Mouse (Mus musculus) hindbrain, embryonic 14.5 days (tissue): ENCODE results near the gene Spryd3. TPM values are rescaled to one million over a fixed set of nuclear protein-coding genes. Genes with fewer than 3 reads are reported as not detected.
A peak's percentile ranks its signal among the peaks of the same experiment; 100 is the strongest.

Source experiments
- ATAC-seq: fragments of 200-750 bp; cut with Nextera tagmentation; 2 replicates; pipeline ENCODE4 v1.8.0; 2017; ENCODE audit warnings: moderate number of reproducible peaks, mild to moderate bottlenecking, moderate TSS enrichment, moderate library complexity; ENCODE audit not compliant: low FRiP score
- DNase-seq: peaks from one replicate; pipeline ENCODE4 v3.0.0-alpha.2; 2015; ENCODE audit warnings: low spot score
- H3K27ac ChIP-seq: fragments of 300-500 bp; sonication (generic); 2 replicates; pipeline ENCODE4 v1.5.1; 2014; ENCODE audit warnings: mild to moderate bottlenecking, moderate library complexity
- H3K27me3 ChIP-seq: fragments of 300-500 bp; sonication (generic); 2 replicates; pipeline ENCODE4 v1.6.1; 2014; ENCODE audit warnings: mild to moderate bottlenecking, low read length, mixed read lengths; ENCODE audit not compliant: control insufficient read depth, insufficient read depth
- H3K36me3 ChIP-seq: fragments of 300-500 bp; sonication (generic); replicated peaks from 2 replicates; pipeline ENCODE4 v1.6.1; 2014; ENCODE audit not compliant: control insufficient read depth, insufficient read depth
- H3K4me1 ChIP-seq: fragments of 300-500 bp; sonication (generic); replicated peaks from 2 replicates; pipeline ENCODE4 v1.6.1; 2014; ENCODE audit warnings: antibody characterized with exemption, low read length, mixed read lengths; ENCODE audit not compliant: control insufficient read depth, insufficient read depth
- H3K4me2 ChIP-seq: fragments of 300-500 bp; sonication (generic); replicated peaks from 2 replicates; pipeline ENCODE4 v1.6.1; 2014; ENCODE audit warnings: mild to moderate bottlenecking, moderate library complexity
- H3K4me3 ChIP-seq: fragments of 300-500 bp; sonication (generic); replicated peaks from 2 replicates; pipeline ENCODE4 v1.5.1; 2014; ENCODE audit warnings: mild to moderate bottlenecking, low read length
- H3K9ac ChIP-seq: fragments of 300-500 bp; sonication (generic); 2 replicates; pipeline ENCODE4 v1.6.1; 2014
- H3K9me3 ChIP-seq: fragments of 300-500 bp; sonication (generic); 2 replicates; pipeline ENCODE4 v1.6.1; 2016; ENCODE audit warnings: low read length; ENCODE audit not compliant: control insufficient read depth
- WGBS: fragments of 180-500 bp; shearing (Covaris S2); extraction: QIAGEN DNeasy Blood & Tissue Kit; methylation state at CpG from one replicate; pipeline ENCODE4 v1.1.7; 2014; 5-methylcytosine and 5-hydroxymethylcytosine counted together
- polyA plus RNA-seq: library from polyadenylated mRNA; unstranded; fragments of >200 nt; fragmentation: Nextera tagmentation; extraction: Ambion mirVana; gene quantifications from 2 replicates; pipeline ENCODE4 v1.2.1, GENCODE M21; 2014

Gene Spryd3
- polyA plus RNA-seq = 54.8 and 62.4 TPM in 2 replicates

- peaks cover 16% of the 10 kb centered on the region for H3K4me1 ChIP-seq
- no peaks in the 10 kb centered on the region for H3K9me3 ChIP-seq
- H3K4me3 ChIP-seq = peak within 1 kb of the TSS; percentile 68
- ATAC-seq = peak; percentile 99
- peak within 1 kb of the TSS; percentile 86 for H3K27ac ChIP-seq
- no peaks in the 10 kb centered on the region for H3K27me3 ChIP-seq
- peak within 1 kb of the TSS; percentile 84 for H3K9ac ChIP-seq
- H3K4me2 ChIP-seq = peak within 1 kb of the TSS; percentile 83
- H3K36me3 ChIP-seq = peaks cover 21% of the 10 kb centered on the region
- WGBS = under 1% methylated on average over 45 of the region's 50 CpGs
- DNase-seq = peak; percentile 95
These were observed at the start of gene Spryd3 for GRCm38 (mm10) chr15:102136129-102136758. Spryd3 (minus strand) TSS chr15:102136234.

DNA sequence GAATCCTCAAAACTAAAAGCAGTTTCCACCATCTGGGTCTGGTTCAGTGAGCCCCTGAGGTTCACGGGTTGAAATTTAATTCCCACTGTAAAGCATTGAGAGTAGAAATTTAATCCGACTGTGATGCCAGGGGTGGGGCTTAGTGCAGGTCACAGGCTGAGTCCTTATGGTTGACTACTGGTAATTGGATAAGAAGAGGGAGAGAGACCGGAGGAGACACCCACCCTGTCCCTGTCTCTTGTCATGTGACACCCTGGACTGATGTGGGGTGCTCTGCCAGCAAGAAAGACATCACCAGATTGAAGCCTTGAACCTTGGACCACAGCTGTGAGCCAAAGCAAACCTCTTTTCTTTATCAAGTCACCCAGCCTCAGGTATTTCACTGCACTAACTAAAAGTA lies 47.0 kb upstream of the Spryd3 start:
- Histone ChIP-seq H3K4me3 (no peak overlapping the region), H3K27me3 (no peaks in the 10 kb centered on the region), H3K4me2 (no peak overlapping the region), H3K27ac (no peak overlapping the region), H3K4me1 (no peaks in the 10 kb centered on the region), H3K36me3 (peaks cover 7% of the 10 kb centered on the region; the same call in 1 of the 2 replicates), H3K9ac (no peak overlapping the region), H3K9me3 (no peaks in the 10 kb centered on the region)
- no peak for DNase-seq
- ATAC-seq = no peak
- WGBS = 91% methylated on average over 3 of the region's 3 CpGs

- 87% methylated on average over 14 of the region's 14 CpGs for WGBS
- Histone ChIP-seq H3K9ac (no peak overlapping the region), H3K9me3 (no peaks in the 10 kb centered on the region), H3K4me2 (no peak overlapping the region), H3K27ac (no peak overlapping the region), H3K4me1 (no peaks in the 10 kb centered on the region), H3K4me3 (no peak overlapping the region), H3K27me3 (no peaks in the 10 kb centered on the region), H3K36me3 (peaks cover 6% of the 10 kb centered on the region; the same call in 1 of the 2 replicates)
- DNase-seq (no peak), ATAC-seq (no peak)
These were observed 43.9 kb upstream of the Spryd3 start for GRCm38 (mm10) chr15:102179924-102180323.

- DNase-seq (no peak), ATAC-seq (no peak)
- Histone ChIP-seq H3K9ac (no peak overlapping the region), H3K27me3 (no peaks in the 10 kb centered on the region), H3K9me3 (peaks cover 6% of the 10 kb centered on the region), H3K36me3 (peaks cover 9% of the 10 kb centered on the region; the same call in 1 of the 2 replicates), H3K4me2 (no peak overlapping the region), H3K27ac (no peak overlapping the region), H3K4me3 (no peak overlapping the region), H3K4me1 (no peaks in the 10 kb centered on the region)
- WGBS = 79% methylated on average over 9 of the region's 9 CpGs
These were observed 43.1 kb upstream of the Spryd3 start for GRCm38 (mm10) chr15:102179106-102179505.

DNA sequence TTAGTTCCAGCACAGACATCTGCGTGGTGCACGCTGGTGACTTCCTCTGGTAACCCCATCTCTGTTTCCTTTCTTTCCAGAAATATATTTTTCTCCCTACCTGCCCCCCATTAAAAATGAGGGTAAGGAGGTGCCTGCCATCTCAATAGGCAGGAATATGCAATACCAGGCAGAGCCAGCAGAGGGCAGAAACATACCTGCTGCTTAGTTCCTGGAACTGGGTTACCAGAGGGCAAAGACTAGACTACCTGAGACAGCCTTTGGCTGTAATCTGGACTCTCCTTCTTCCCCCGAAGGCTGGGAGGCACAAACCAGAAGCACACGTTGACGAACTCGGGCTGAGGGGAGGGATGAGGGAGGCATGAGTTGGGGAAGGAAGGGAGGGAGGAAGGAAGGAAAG lies 42.2 kb upstream of the Spryd3 start:
- peaks cover 9% of the 10 kb centered on the region; the same call in 1 of the 2 replicates for H3K36me3 ChIP-seq
- H3K4me2 ChIP-seq = no peak overlapping the region
- ATAC-seq = no peak
- H3K9me3 ChIP-seq = peaks cover 8% of the 10 kb centered on the region
- DNase-seq = peak; percentile 83
- 15% methylated on average over 6 of the region's 6 CpGs for WGBS
- no peaks in the 10 kb centered on the region for H3K4me1 ChIP-seq
- no peak overlapping the region for H3K9ac ChIP-seq
- H3K27ac ChIP-seq = no peak overlapping the region
- no peaks in the 10 kb centered on the region for H3K27me3 ChIP-seq
- no peak overlapping the region for H3K4me3 ChIP-seq

- peaks cover 8% of the 10 kb centered on the region for H3K9me3 ChIP-seq
- no peak for ATAC-seq
- no peak overlapping the region for H3K4me2 ChIP-seq
- H3K4me3 ChIP-seq = no peak overlapping the region
- H3K9ac ChIP-seq = no peak overlapping the region
- no peaks in the 10 kb centered on the region for H3K27me3 ChIP-seq
- DNase-seq = no peak
- 88% methylated on average over 8 of the region's 8 CpGs for WGBS
- peaks cover 9% of the 10 kb centered on the region; the same call in 1 of the 2 replicates for H3K36me3 ChIP-seq
- no peaks in the 10 kb centered on the region for H3K4me1 ChIP-seq
- no peak overlapping the region for H3K27ac ChIP-seq
These were observed 41.4 kb upstream of the Spryd3 start for GRCm38 (mm10) chr15:102177417-102177816.

DNA sequence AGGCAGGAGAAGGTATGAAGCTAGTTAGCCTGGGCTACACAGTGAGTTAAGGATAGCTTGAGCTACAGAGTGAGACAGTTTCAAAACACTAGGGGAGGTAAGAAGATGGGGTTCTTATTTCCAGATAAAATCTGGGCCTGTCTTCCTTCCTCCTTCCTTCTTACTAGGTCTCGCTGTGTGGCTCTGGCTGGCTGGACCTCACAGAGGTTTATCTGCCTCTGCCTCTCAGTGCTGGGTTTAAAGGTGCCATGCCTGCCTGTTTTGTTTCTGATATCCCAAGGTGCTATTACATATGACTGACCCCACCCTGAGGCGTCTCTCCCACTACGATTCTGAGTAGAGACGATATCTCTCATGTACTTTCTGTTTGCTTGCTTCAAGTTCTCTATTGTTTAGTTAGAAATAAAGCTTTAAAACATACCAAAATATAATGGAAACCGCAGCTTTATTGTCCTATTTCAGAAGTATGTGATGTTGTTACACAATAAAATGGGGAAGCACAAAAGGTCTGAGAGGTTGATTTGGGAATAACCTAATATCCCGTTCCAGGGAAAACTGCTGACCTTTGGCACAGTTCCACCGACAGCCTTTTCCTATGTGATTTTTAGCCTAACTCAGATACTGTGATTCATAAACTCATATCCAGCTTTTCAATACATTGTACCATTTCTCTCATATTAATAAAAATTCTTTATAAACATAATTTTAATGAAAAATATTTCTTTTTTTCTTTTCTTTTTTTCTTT lies 40.7 kb upstream of the Spryd3 start:
- Histone ChIP-seq H3K4me1 (no peaks in the 10 kb centered on the region), H3K27me3 (no peaks in the 10 kb centered on the region), H3K27ac (no peak overlapping the region), H3K36me3 (peaks cover 9% of the 10 kb centered on the region; the same call in 1 of the 2 replicates), H3K4me2 (no peak overlapping the region), H3K9ac (no peak overlapping the region), H3K4me3 (no peak overlapping the region), H3K9me3 (peaks cover 8% of the 10 kb centered on the region)
- ATAC-seq (no peak), DNase-seq (no peak)
- 89% methylated on average over 7 of the region's 7 CpGs for WGBS

GRCm38 (mm10) chr15:102175736-102176319 lies 39.8 kb upstream of the Spryd3 start:
- H3K27me3 ChIP-seq = no peaks in the 10 kb centered on the region
- DNase-seq (no peak), ATAC-seq (no peak)
- peaks cover 9% of the 10 kb centered on the region; the same call in 1 of the 2 replicates for H3K36me3 ChIP-seq
- H3K4me1 ChIP-seq = no peaks in the 10 kb centered on the region
- no peak overlapping the region for H3K27ac ChIP-seq
- WGBS = 88% methylated on average over 16 of the region's 16 CpGs
- no peak overlapping the region for H3K9ac ChIP-seq
- H3K9me3 ChIP-seq = peaks cover 8% of the 10 kb centered on the region
- no peak overlapping the region for H3K4me3 ChIP-seq
- H3K4me2 ChIP-seq = no peak overlapping the region

GRCm38 (mm10) chr15:102173581-102173980 lies 37.5 kb upstream of the Spryd3 start:
- H3K4me2 ChIP-seq = no peak overlapping the region
- no peaks in the 10 kb centered on the region for H3K4me1 ChIP-seq
- no peaks in the 10 kb centered on the region for H3K27me3 ChIP-seq
- ATAC-seq (no peak), DNase-seq (no peak)
- WGBS = 93% methylated on average over 3 of the region's 3 CpGs
- H3K27ac ChIP-seq = no peak overlapping the region
- H3K9me3 ChIP-seq = peaks cover 8% of the 10 kb centered on the region
- H3K36me3 ChIP-seq = peaks cover 9% of the 10 kb centered on the region; the same call in 1 of the 2 replicates
- no peak overlapping the region for H3K9ac ChIP-seq
- H3K4me3 ChIP-seq = no peak overlapping the region
